Mouse (Mus musculus): ENCODE data around the gene Prkce. TPM values are rescaled to one million over a fixed set of nuclear protein-coding genes. Genes with fewer than 3 reads are reported as not detected.

Prkce gene
- polyA plus RNA-seq, 1 experiment, result not detected

DNA sequence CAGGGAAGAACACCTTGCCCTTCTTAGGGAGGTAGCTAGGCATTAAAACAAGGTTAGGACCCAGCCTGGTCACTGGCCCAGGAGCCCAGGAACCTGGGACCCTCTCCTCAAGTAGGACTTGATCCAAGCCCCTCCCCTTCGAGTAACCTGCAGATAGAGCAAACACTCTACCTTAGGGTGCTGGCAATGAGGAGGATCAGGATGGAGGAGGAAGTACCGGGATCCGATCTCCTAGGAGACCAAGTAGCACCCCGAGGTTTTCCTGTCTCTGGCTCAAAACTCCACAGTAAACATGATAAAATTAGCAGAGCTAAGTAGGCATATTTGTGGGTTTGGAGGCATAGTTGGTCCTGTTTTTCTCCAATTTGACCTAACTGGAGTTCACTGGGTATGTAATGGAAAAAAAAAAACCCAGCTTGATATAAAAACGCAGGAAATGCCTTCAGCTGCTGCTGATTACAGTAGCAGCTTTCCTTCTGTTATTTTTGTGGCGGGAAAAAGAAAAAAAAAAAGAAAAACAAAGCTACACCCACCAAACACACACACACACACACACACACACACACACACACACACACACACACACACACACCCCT, 425.5 kb downstream of the Prkce start:
- no peak overlapping the region for H3K4me3 ChIP-seq (ENCODE audit: insufficient read depth, low read depth, low read length)
- TF ChIP-seq POLR2A (IDR thresholded peaks at IDR 0.05; ENCODE audit: insufficient read depth, low read depth, low read length) (no peak), CTCF (IDR thresholded peaks at IDR 0.05; ENCODE audit: insufficient read depth, low read depth, low read length) (no peak)
- H3K27ac ChIP-seq (ENCODE audit: insufficient read depth, low read depth, low read length), result peak overlapping the region; percentile 63; the same call in 1 of the 2 replicates
- WGBS, result 29% methylated on average over 6 of the region's 6 CpGs
- H3K4me1 ChIP-seq (ENCODE audit: control insufficient read depth, insufficient read depth, low read length), result peaks cover 10% of the 10 kb centered on the region

DNA sequence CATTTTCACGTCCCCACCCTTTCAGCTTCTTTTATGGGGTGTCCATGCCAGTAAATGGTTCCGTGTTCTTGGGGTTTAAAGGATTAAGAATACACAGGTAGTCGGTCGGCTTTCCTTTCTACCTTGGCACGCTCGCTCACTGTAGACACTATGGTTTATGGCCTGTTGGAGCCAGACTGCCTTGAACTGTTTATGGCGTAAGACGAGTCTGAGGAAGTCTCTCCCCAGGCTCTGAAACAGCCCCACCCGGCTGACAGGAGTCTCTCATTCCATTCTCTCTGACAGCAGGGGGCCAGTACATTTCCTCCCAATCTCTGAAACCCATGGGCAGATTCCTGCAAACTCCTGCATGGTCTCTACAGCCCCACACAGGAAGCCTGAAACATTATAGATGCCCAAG, 427.9 kb downstream of the Prkce start:
- H3K4me3 ChIP-seq (ENCODE audit: insufficient read depth, low read depth, low read length), result no peak overlapping the region
- no peak for TF ChIP-seq CTCF (IDR thresholded peaks at IDR 0.05; ENCODE audit: insufficient read depth, low read depth, low read length)
- no peak for TF ChIP-seq POLR2A (IDR thresholded peaks at IDR 0.05; ENCODE audit: insufficient read depth, low read depth, low read length)
- 87% methylated on average over 9 of the region's 9 CpGs for WGBS
- H3K27ac ChIP-seq (ENCODE audit: insufficient read depth, low read depth, low read length), result no peak overlapping the region
- H3K4me1 ChIP-seq (ENCODE audit: control insufficient read depth, insufficient read depth, low read length), result peaks cover 3% of the 10 kb centered on the region

DNA sequence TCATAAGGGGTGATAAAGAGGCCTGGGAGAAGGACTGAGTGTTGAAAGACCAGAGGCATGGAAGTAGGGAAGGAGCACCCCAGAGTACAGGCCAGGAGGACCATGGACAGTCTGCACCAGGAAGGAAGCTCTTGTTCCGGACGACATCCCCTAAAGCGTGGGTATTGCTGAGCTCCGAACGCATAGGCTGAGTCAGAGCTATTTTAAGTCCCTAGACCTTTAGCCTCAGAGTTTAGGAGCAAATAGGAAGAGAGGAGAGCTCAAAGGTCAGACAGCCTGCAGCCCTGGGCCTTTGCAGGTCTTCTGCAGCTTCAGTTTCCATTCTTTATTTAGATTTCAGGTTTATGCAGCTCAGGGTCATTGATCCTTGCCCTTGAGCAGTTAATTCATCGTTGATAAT, 433.5 kb downstream of the Prkce start:
- H3K4me3 ChIP-seq (ENCODE audit: insufficient read depth, low read depth, low read length), result no peak overlapping the region
- WGBS, result 66% methylated on average over 6 of the region's 6 CpGs
- H3K4me1 ChIP-seq (ENCODE audit: control insufficient read depth, insufficient read depth, low read length), result peaks cover 6% of the 10 kb centered on the region
- TF ChIP-seq POLR2A (IDR thresholded peaks at IDR 0.05; ENCODE audit: insufficient read depth, low read depth, low read length), result no peak
- TF ChIP-seq CTCF (IDR thresholded peaks at IDR 0.05; ENCODE audit: insufficient read depth, low read depth, low read length), result no peak
- H3K27ac ChIP-seq (ENCODE audit: insufficient read depth, low read depth, low read length), result no peak overlapping the region

DNA sequence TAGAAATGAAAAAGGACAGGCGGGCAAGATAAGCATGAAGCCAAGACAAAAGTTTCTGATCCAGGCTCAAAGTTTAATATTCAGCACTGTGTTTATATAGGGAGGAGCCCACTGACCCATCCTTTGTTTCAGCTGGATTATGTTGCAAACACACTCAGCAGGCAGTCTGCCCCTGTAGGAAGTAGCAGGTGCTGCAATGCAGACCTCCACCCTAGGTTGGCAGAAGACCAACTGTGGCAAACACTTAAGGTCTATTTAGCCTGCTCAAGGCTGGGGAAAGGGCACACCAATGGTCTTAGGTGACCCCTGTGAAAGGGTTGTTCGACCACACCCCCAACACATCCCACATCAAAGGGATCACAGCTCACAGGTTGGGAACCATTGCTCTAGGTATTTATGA, 434.3 kb downstream of the Prkce start:
- Histone ChIP-seq H3K4me3 (ENCODE audit: insufficient read depth, low read depth, low read length) (no peak overlapping the region), H3K4me1 (ENCODE audit: control insufficient read depth, insufficient read depth, low read length) (peaks cover 6% of the 10 kb centered on the region), H3K27ac (ENCODE audit: insufficient read depth, low read depth, low read length) (no peak overlapping the region)
- WGBS, result 87% methylated on average over 2 of the region's 2 CpGs
- TF ChIP-seq POLR2A (IDR thresholded peaks at IDR 0.05; ENCODE audit: insufficient read depth, low read depth, low read length), result no peak

DNA sequence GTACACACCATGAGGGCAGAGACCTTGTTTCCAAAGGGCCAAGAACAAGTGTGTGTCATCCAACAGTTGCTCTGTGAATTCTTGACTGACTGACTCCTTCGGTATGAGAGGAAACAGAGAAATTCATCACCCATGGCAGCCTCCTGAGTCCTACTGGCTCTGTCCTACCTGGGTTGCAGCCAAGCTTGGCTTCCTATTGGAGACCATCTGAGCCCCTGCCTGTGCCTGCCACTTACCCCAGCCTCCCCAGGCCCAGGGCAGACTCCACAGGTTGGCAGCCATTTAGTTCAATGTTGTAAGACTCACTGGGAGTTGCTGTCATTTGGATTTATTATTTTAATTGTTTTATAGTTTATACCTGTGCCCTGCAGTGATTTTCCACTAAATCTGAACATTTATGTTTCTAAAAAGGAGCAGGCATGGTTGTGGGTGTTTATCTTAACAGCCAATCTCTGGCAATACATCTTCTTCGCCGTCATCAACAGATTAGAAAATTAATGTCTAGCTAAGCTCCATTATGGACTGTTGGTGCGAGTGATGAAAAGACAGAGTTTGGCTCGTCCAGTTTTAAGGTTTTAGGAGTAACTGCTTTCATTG, 436.4 kb downstream of the Prkce start:
- Histone ChIP-seq H3K4me3 (ENCODE audit: insufficient read depth, low read depth, low read length) (no peak overlapping the region), H3K27ac (ENCODE audit: insufficient read depth, low read depth, low read length) (no peak overlapping the region), H3K4me1 (ENCODE audit: control insufficient read depth, insufficient read depth, low read length) (peaks cover 6% of the 10 kb centered on the region)
- no peak for TF ChIP-seq POLR2A (IDR thresholded peaks at IDR 0.05; ENCODE audit: insufficient read depth, low read depth, low read length)
- no peak for TF ChIP-seq CTCF (IDR thresholded peaks at IDR 0.05; ENCODE audit: insufficient read depth, low read depth, low read length)
- WGBS, result 85% methylated on average over 5 of the region's 5 CpGs

DNA sequence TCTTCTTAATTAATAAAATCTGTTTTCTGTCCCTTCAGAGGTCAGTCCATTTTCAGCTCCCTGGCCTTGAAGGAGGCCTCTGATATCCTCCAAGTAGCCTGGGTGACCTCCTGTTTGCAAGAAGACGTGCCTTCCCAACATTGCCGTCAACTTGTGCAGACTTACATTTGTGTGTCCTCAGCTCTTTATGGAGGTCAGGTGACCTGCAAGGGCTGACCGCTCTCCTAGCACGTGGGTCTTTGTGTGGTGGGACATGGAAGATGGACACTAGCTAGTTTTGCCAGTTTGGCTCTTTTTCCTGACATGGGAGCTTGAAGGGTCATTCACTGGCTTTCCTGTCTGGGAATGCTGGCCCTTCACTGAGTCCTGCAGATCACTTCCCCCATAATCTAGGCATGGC, 440.4 kb downstream of the Prkce start:
- Histone ChIP-seq H3K4me3 (ENCODE audit: insufficient read depth, low read depth, low read length) (no peak overlapping the region), H3K27ac (ENCODE audit: insufficient read depth, low read depth, low read length) (no peak overlapping the region), H3K4me1 (ENCODE audit: control insufficient read depth, insufficient read depth, low read length) (peaks cover 8% of the 10 kb centered on the region)
- WGBS, result 92% methylated on average over 4 of the region's 4 CpGs
- TF ChIP-seq POLR2A (IDR thresholded peaks at IDR 0.05; ENCODE audit: insufficient read depth, low read depth, low read length) (no peak), CTCF (IDR thresholded peaks at IDR 0.05; ENCODE audit: insufficient read depth, low read depth, low read length) (no peak)

DNA sequence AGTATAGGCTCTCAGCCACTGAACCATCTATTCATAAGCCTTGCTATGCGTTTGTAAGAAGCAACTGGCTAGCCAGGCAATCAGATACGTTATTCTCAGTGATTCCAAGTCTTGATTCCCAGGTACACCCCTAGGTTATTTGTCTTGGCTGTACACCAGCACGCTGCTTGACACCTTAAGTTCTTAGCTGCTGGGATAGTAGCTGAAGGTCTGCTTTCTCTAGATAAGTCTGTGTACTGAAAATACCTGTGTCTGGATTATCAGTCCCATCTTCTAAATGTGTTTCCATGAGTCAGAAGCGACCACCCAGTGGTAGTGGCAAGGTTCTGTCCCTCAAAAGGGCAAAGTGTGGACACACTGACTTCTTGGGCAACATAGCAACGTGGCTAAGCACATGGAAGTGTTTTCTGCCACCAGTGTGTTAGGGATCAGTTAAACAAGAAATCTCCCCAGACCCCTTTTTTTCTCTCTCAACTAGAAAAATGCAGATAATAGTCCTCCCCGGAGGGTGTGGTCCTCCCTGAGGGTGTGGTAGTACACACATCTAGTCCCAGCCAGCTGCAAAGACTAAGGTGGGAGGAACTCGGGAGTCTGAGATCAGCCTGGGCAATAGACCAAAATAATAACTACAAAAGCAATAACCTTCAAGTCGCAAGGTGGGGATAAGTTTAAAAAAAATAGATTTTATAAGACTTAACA, 442.8 kb downstream of the Prkce start:
- no peak overlapping the region for H3K27ac ChIP-seq (ENCODE audit: insufficient read depth, low read depth, low read length)
- 67% methylated on average over 8 of the region's 8 CpGs for WGBS
- no peak overlapping the region for H3K4me3 ChIP-seq (ENCODE audit: insufficient read depth, low read depth, low read length)
- H3K4me1 ChIP-seq (ENCODE audit: control insufficient read depth, insufficient read depth, low read length), result peaks cover 11% of the 10 kb centered on the region
- no peak for TF ChIP-seq CTCF (IDR thresholded peaks at IDR 0.05; ENCODE audit: insufficient read depth, low read depth, low read length)
- TF ChIP-seq POLR2A (IDR thresholded peaks at IDR 0.05; ENCODE audit: insufficient read depth, low read depth, low read length), result no peak

DNA sequence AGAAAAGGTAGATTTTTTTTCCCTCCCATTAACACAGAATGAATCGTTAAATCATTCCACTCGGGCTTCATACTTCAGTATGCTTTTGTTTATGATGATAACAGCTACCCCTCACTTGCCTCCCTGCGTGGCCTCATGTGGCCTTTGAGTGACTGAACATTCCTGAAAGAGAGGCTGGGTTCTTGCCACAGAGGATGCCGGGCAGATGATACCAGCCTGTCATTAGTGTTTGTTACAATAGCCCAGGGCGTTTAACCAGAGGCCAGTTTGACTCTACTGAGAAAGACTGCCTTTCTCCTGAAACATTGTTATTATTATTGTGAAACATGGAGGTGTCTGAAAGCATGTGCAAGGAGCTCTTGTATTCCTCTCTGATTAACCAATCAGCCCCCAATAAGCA, 444.2 kb downstream of the Prkce start:
- WGBS, result 48% methylated on average over 5 of the region's 5 CpGs

DNA sequence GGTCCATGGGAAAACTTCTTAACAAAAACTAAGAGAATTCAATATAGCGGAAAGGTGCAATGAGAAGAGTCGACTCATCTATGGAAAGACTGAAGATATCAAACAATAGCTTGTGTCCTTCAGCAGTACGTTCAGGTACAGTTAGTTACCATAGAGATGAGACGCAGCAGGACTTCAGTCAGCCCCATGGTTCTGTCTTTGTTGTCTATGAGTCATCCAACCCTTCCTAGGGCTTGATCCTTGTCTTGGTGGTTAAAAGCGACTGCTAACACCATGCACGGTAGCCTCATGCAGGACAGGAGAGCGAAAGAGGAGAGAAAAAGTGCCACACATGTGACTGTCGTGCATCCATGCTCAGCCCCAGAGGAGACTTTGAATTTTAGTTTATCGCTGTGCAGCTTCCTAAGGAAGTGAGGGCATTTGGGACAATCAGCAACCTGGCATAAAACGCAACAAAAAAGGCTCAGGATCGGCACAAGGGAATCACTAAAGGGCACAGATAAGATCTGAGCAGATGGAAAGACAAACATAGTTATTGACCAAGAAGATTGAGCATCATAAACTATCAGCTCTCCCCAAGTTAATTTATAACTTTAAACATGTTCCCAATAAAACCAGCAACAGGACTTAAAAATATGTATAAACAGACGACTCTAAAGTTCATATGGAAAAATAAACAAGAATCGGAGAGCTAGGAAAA, 448.2 kb downstream of the Prkce start:
- Histone ChIP-seq H3K4me1 (ENCODE audit: control insufficient read depth, insufficient read depth, low read length) (peaks cover 16% of the 10 kb centered on the region), H3K27ac (ENCODE audit: insufficient read depth, low read depth, low read length) (no peak overlapping the region), H3K4me3 (ENCODE audit: insufficient read depth, low read depth, low read length) (no peak overlapping the region)
- WGBS, result 85% methylated on average over 13 of the region's 13 CpGs
- TF ChIP-seq CTCF (IDR thresholded peaks at IDR 0.05; ENCODE audit: insufficient read depth, low read depth, low read length) (no peak), POLR2A (IDR thresholded peaks at IDR 0.05; ENCODE audit: insufficient read depth, low read depth, low read length) (no peak)

More for the DNA sequence above, 444.2 kb downstream of the Prkce start:
- Histone ChIP-seq H3K4me3 (ENCODE audit: insufficient read depth, low read depth, low read length) (no peak overlapping the region), H3K27ac (ENCODE audit: insufficient read depth, low read depth, low read length) (no peak overlapping the region), H3K4me1 (ENCODE audit: control insufficient read depth, insufficient read depth, low read length) (peaks cover 11% of the 10 kb centered on the region)
- no peak for TF ChIP-seq POLR2A (IDR thresholded peaks at IDR 0.05; ENCODE audit: insufficient read depth, low read depth, low read length)
- TF ChIP-seq CTCF (IDR thresholded peaks at IDR 0.05; ENCODE audit: insufficient read depth, low read depth, low read length), result no peak
